Mouse (Mus musculus) limb, embryonic 13.5 days (tissue): ENCODE measurements around the gene Lmo7. TPM values are rescaled to one million over a fixed set of nuclear protein-coding genes. Genes with fewer than 3 reads are reported as not detected.

Experiments
- ATAC-seq: fragments of 200-750 bp; cut with Nextera tagmentation; 2 replicates; pipeline ENCODE4 v1.8.0; 2017; ENCODE audit warnings: low read depth, moderate number of reproducible peaks, moderate TSS enrichment; ENCODE audit not compliant: low FRiP score
- H3K27ac ChIP-seq: fragments of 300-500 bp; sonication (generic); 2 replicates; pipeline ENCODE4 v1.5.1; 2015; ENCODE audit warnings: inconsistent platforms, mild to moderate bottlenecking, moderate library complexity
- H3K27me3 ChIP-seq: fragments of 300-500 bp; sonication (generic); 2 replicates; pipeline ENCODE4 v1.6.1; 2015; ENCODE audit warnings: mild to moderate bottlenecking, inconsistent platforms
- H3K36me3 ChIP-seq: fragments of 300-500 bp; sonication (generic); 2 replicates; pipeline ENCODE4 v1.6.1; 2015; ENCODE audit warnings: inconsistent platforms, mild to moderate bottlenecking, moderate library complexity
- H3K4me1 ChIP-seq: fragments of 300-500 bp; sonication (generic); 2 replicates; pipeline ENCODE4 v1.6.1; 2015; ENCODE audit warnings: inconsistent platforms
- H3K4me2 ChIP-seq: fragments of 300-500 bp; sonication (generic); replicated peaks from 2 replicates; pipeline ENCODE4 v1.6.1; 2015; ENCODE audit warnings: inconsistent platforms, mild to moderate bottlenecking, moderate library complexity
- H3K4me3 ChIP-seq: fragments of 300-500 bp; sonication (generic); 2 replicates; pipeline ENCODE4 v1.5.1; 2015; ENCODE audit warnings: moderate library complexity, mild to moderate bottlenecking, inconsistent platforms
- H3K9ac ChIP-seq: fragments of 300-500 bp; sonication (generic); 2 replicates; pipeline ENCODE4 v1.6.1; 2015; ENCODE audit warnings: mild to moderate bottlenecking, inconsistent platforms
- H3K9me3 ChIP-seq: fragments of 300-500 bp; sonication (generic); 2 replicates; pipeline ENCODE4 v1.6.1; 2016; ENCODE audit warnings: inconsistent platforms
- WGBS: fragments of 180-500 bp; shearing (Covaris S2); methylation state at CpG from one replicate; pipeline ENCODE4 v1.1.7; 2015; 5-methylcytosine and 5-hydroxymethylcytosine counted together
- polyA plus RNA-seq: library from polyadenylated mRNA; unstranded; fragments of >200 nt; fragmentation: Nextera tagmentation; extraction: Ambion mirVana; gene quantifications from 2 replicates; pipeline ENCODE4 v1.2.1, GENCODE M21; 2015

The Lmo7 gene
- polyA plus RNA-seq, 1 experiment from 2014 or later, result 14.4 TPM

GRCm38 (mm10) chr14:101750910-101751309 is 21.2 kb downstream of the Lmo7 start:
- Histone ChIP-seq H3K4me3 (no peak overlapping the region), H3K4me2 (no peak overlapping the region), H3K27me3 (no peaks in the 10 kb centered on the region), H3K36me3 (no peaks in the 10 kb centered on the region), H3K27ac (no peak overlapping the region), H3K4me1 (peaks cover 17% of the 10 kb centered on the region), H3K9ac (no peak overlapping the region), H3K9me3 (no peaks in the 10 kb centered on the region)
- ATAC-seq, result no peak
- WGBS, result 79% methylated on average over 4 of the region's 4 CpGs

GRCm38 (mm10) chr14:101755425-101755824 is 25.7 kb downstream of the Lmo7 start:
- Histone ChIP-seq H3K4me3 (no peak overlapping the region), H3K9me3 (no peaks in the 10 kb centered on the region), H3K36me3 (no peaks in the 10 kb centered on the region), H3K4me1 (no peaks in the 10 kb centered on the region; the same call in 1 of the 2 replicates), H3K4me2 (no peak overlapping the region), H3K27me3 (no peaks in the 10 kb centered on the region), H3K27ac (no peak overlapping the region), H3K9ac (no peak overlapping the region)
- no peak for ATAC-seq
- WGBS, result 45% methylated on average over 4 of the region's 4 CpGs

GRCm38 (mm10) chr14:101762267-101762666 is 32.5 kb downstream of the Lmo7 start:
- H3K9me3 ChIP-seq, result no peaks in the 10 kb centered on the region
- H3K27ac ChIP-seq, result no peak overlapping the region
- no peaks in the 10 kb centered on the region for H3K36me3 ChIP-seq
- ATAC-seq, result no peak
- H3K27me3 ChIP-seq, result no peaks in the 10 kb centered on the region
- 29% methylated on average over 1 of the region's 1 CpGs for WGBS
- no peaks in the 10 kb centered on the region for H3K4me1 ChIP-seq
- no peak overlapping the region for H3K4me3 ChIP-seq
- H3K9ac ChIP-seq, result no peak overlapping the region
- H3K4me2 ChIP-seq, result no peak overlapping the region

- no peak overlapping the region for H3K27ac ChIP-seq
Measured at GRCm38 (mm10) chr14:101763762-101764295, 34.1 kb downstream of the Lmo7 start.

GRCm38 (mm10) chr14:101771336-101771735 is 41.6 kb downstream of the Lmo7 start:
- no peak for ATAC-seq
- Histone ChIP-seq H3K4me3 (no peak overlapping the region), H3K27me3 (no peaks in the 10 kb centered on the region), H3K9me3 (no peaks in the 10 kb centered on the region), H3K4me1 (no peaks in the 10 kb centered on the region), H3K27ac (no peak overlapping the region), H3K36me3 (no peaks in the 10 kb centered on the region), H3K4me2 (no peak overlapping the region), H3K9ac (no peak overlapping the region)
- WGBS, result 83% methylated on average over 5 of the region's 5 CpGs

More at GRCm38 (mm10) chr14:101763762-101764295, 34.1 kb downstream of the Lmo7 start:
- Histone ChIP-seq H3K4me3 (no peak overlapping the region), H3K4me1 (no peaks in the 10 kb centered on the region), H3K4me2 (no peak overlapping the region), H3K27me3 (no peaks in the 10 kb centered on the region), H3K9me3 (no peaks in the 10 kb centered on the region), H3K36me3 (no peaks in the 10 kb centered on the region), H3K9ac (no peak overlapping the region)
- 31% methylated on average over 3 of the region's 3 CpGs for WGBS
- ATAC-seq, result no peak

- ATAC-seq, result no peak
- H3K9me3 ChIP-seq, result no peaks in the 10 kb centered on the region
- no peaks in the 10 kb centered on the region for H3K36me3 ChIP-seq
- no peak overlapping the region for H3K4me2 ChIP-seq
- no peaks in the 10 kb centered on the region for H3K4me1 ChIP-seq
- H3K9ac ChIP-seq, result no peak overlapping the region
- 91% methylated on average over 6 of the region's 6 CpGs for WGBS
- no peaks in the 10 kb centered on the region for H3K27me3 ChIP-seq
- no peak overlapping the region for H3K27ac ChIP-seq
- no peak overlapping the region for H3K4me3 ChIP-seq
Measured at GRCm38 (mm10) chr14:101771756-101772155, 42.0 kb downstream of the Lmo7 start.

- Histone ChIP-seq H3K27ac (no peak overlapping the region), H3K4me3 (no peak overlapping the region), H3K4me2 (no peak overlapping the region), H3K27me3 (no peaks in the 10 kb centered on the region), H3K4me1 (no peaks in the 10 kb centered on the region), H3K36me3 (no peaks in the 10 kb centered on the region), H3K9me3 (no peaks in the 10 kb centered on the region), H3K9ac (no peak overlapping the region)
- ATAC-seq, result no peak
- WGBS, result 63% methylated on average over 4 of the region's 4 CpGs
Measured at GRCm38 (mm10) chr14:101774631-101775030, 44.9 kb downstream of the Lmo7 start.

GRCm38 (mm10) chr14:101776296-101777128 is 46.8 kb downstream of the Lmo7 start:
- H3K4me2 ChIP-seq, result no peak overlapping the region
- H3K27ac ChIP-seq, result no peak overlapping the region
- ATAC-seq, result no peak
- WGBS, result 26% methylated on average over 4 of the region's 4 CpGs
- H3K36me3 ChIP-seq, result no peaks in the 10 kb centered on the region
- H3K9me3 ChIP-seq, result no peaks in the 10 kb centered on the region
- no peak overlapping the region for H3K9ac ChIP-seq
- no peaks in the 10 kb centered on the region for H3K27me3 ChIP-seq
- H3K4me3 ChIP-seq, result no peak overlapping the region
- no peaks in the 10 kb centered on the region for H3K4me1 ChIP-seq

GRCm38 (mm10) chr14:101777129-101777493 is 47.4 kb downstream of the Lmo7 start:
- no peaks in the 10 kb centered on the region for H3K36me3 ChIP-seq
- 43% methylated on average over 3 of the region's 3 CpGs for WGBS
- H3K9ac ChIP-seq, result no peak overlapping the region
- no peaks in the 10 kb centered on the region for H3K4me1 ChIP-seq
- ATAC-seq, result no peak
- H3K27me3 ChIP-seq, result no peaks in the 10 kb centered on the region
- no peak overlapping the region for H3K27ac ChIP-seq
- H3K4me3 ChIP-seq, result no peak overlapping the region
- H3K9me3 ChIP-seq, result no peaks in the 10 kb centered on the region
- no peak overlapping the region for H3K4me2 ChIP-seq

- H3K27ac ChIP-seq, result no peak overlapping the region
- no peak overlapping the region for H3K9ac ChIP-seq
- no peaks in the 10 kb centered on the region for H3K9me3 ChIP-seq
- no peaks in the 10 kb centered on the region for H3K27me3 ChIP-seq
- H3K4me2 ChIP-seq, result no peak overlapping the region
- no peak overlapping the region for H3K4me3 ChIP-seq
- H3K36me3 ChIP-seq, result no peaks in the 10 kb centered on the region
- no peak for ATAC-seq
- WGBS, result 88% methylated on average over 3 of the region's 3 CpGs
- H3K4me1 ChIP-seq, result no peaks in the 10 kb centered on the region
Measured at GRCm38 (mm10) chr14:101778426-101778825, 48.7 kb downstream of the Lmo7 start.

GRCm38 (mm10) chr14:101780016-101780415 is 50.3 kb downstream of the Lmo7 start:
- Histone ChIP-seq H3K4me3 (no peak overlapping the region), H3K27me3 (no peaks in the 10 kb centered on the region), H3K27ac (no peak overlapping the region), H3K4me1 (no peaks in the 10 kb centered on the region), H3K9me3 (no peaks in the 10 kb centered on the region), H3K36me3 (no peaks in the 10 kb centered on the region), H3K9ac (no peak overlapping the region), H3K4me2 (no peak overlapping the region)
- ATAC-seq, result no peak
- 91% methylated on average over 10 of the region's 10 CpGs for WGBS

- Histone ChIP-seq H3K27ac (no peak overlapping the region), H3K4me3 (no peak overlapping the region), H3K36me3 (no peaks in the 10 kb centered on the region), H3K9me3 (no peaks in the 10 kb centered on the region), H3K4me2 (no peak overlapping the region), H3K9ac (no peak overlapping the region), H3K27me3 (no peaks in the 10 kb centered on the region), H3K4me1 (no peaks in the 10 kb centered on the region)
- ATAC-seq, result no peak
- 61% methylated on average over 11 of the region's 11 CpGs for WGBS
Measured at GRCm38 (mm10) chr14:101781219-101781618, 51.5 kb downstream of the Lmo7 start.
